Mouse (Mus musculus) hindbrain, postnatal 0 days (tissue): Measurements from ENCODE around the gene Fam216b. TPM values are rescaled to one million over a fixed set of nuclear protein-coding genes. Genes with fewer than 3 reads are reported as not detected.

Source experiments
- ATAC-seq: fragments of 200-750 bp; cut with Nextera tagmentation; 2 replicates; pipeline ENCODE4 v1.8.0; 2017; ENCODE audit warnings: mild to moderate bottlenecking, moderate TSS enrichment, moderate library complexity
- DNase-seq: peaks from one replicate; pipeline ENCODE4 v3.0.0-alpha.2; 2015; ENCODE audit warnings: low spot score
- H3K27ac ChIP-seq: fragments of 300-500 bp; sonication (generic); 2 replicates; pipeline ENCODE4 v1.5.1; 2014; ENCODE audit warnings: mild to moderate bottlenecking
- H3K27me3 ChIP-seq: fragments of 300-500 bp; sonication (generic); 2 replicates; pipeline ENCODE4 v1.6.1; 2014; ENCODE audit warnings: low read length, mixed read lengths; ENCODE audit not compliant: insufficient read depth
- H3K36me3 ChIP-seq: fragments of 300-500 bp; sonication (generic); 2 replicates; pipeline ENCODE4 v1.6.1; 2014; ENCODE audit warnings: low read length, mixed read lengths; ENCODE audit not compliant: insufficient read depth
- H3K4me1 ChIP-seq: fragments of 300-500 bp; sonication (generic); 2 replicates; pipeline ENCODE4 v1.6.1; 2014; ENCODE audit warnings: antibody characterized with exemption, low read length, mixed read lengths; ENCODE audit not compliant: insufficient read depth
- H3K4me2 ChIP-seq: fragments of 300-500 bp; sonication (generic); 2 replicates; pipeline ENCODE4 v1.6.1; 2014; ENCODE audit warnings: low read depth, mild to moderate bottlenecking, low read length, moderate library complexity, mixed read lengths
- H3K4me3 ChIP-seq: fragments of 300-500 bp; sonication (generic); 2 replicates; pipeline ENCODE4 v1.5.1; 2014; ENCODE audit warnings: low read length
- H3K9ac ChIP-seq: fragments of 300-500 bp; sonication (generic); replicated peaks from 2 replicates; pipeline ENCODE4 v1.6.1; 2014; ENCODE audit warnings: mild to moderate bottlenecking, low read length, moderate library complexity, mixed read lengths
- H3K9me3 ChIP-seq: fragments of 300-500 bp; sonication (generic); 2 replicates; pipeline ENCODE4 v1.6.1; 2016; ENCODE audit warnings: low read length, mixed read lengths
- CTCF ChIP-seq: IDR thresholded peaks from 2 replicates; pipeline ENCODE4 v1.5.1; 2016; ENCODE audit warnings: antibody characterized with exemption, control low read depth, low read depth
- WGBS: fragments of 180-500 bp; shearing (Covaris S2); extraction: QIAGEN DNeasy Blood & Tissue Kit; methylation state at CpG from one replicate; pipeline ENCODE4 v1.1.7; 2014; 5-methylcytosine and 5-hydroxymethylcytosine counted together
- polyA plus RNA-seq: library from polyadenylated mRNA; unstranded; fragments of >200 nt; fragmentation: Nextera tagmentation; extraction: Ambion mirVana; gene quantifications from 2 replicates; pipeline ENCODE4 v1.2.1, GENCODE M21; 2015
- total RNA-seq: library from RNA; depleted of rRNA; stranded (reverse); fragments of >200 nt; gene quantifications from 2 replicates; pipeline ENCODE4 v1.2.3, GENCODE M21; 2014

The Fam216b gene
- total and polyA plus RNA-seq, 2 experiments from 2014 or later: 4.5 to 5.4 TPM

GRCm38 (mm10) chr14:78065938-78066710 is 22.7 kb downstream of the Fam216b start:
- TF ChIP-seq CTCF: no peak
- H3K36me3 ChIP-seq: no peaks in the 10 kb centered on the region
- H3K9me3 ChIP-seq: no peaks in the 10 kb centered on the region
- H3K27ac ChIP-seq: no peak overlapping the region
- no peaks in the 10 kb centered on the region for H3K27me3 ChIP-seq
- no peak for ATAC-seq
- WGBS: 82% methylated on average over 9 of the region's 9 CpGs
- H3K4me2 ChIP-seq: no peak overlapping the region
- no peak overlapping the region for H3K4me3 ChIP-seq
- H3K4me1 ChIP-seq: no peaks in the 10 kb centered on the region
- no peak overlapping the region for H3K9ac ChIP-seq
- no peak for DNase-seq

GRCm38 (mm10) chr14:78062484-78062883 is 26.3 kb downstream of the Fam216b start:
- H3K4me2 ChIP-seq: no peak overlapping the region
- no peaks in the 10 kb centered on the region for H3K36me3 ChIP-seq
- no peaks in the 10 kb centered on the region for H3K27me3 ChIP-seq
- no peaks in the 10 kb centered on the region for H3K4me1 ChIP-seq
- no peak for ATAC-seq
- TF ChIP-seq CTCF: no peak
- 72% methylated on average over 11 of the region's 11 CpGs for WGBS
- no peak for DNase-seq
- H3K9me3 ChIP-seq: no peaks in the 10 kb centered on the region
- no peak overlapping the region for H3K4me3 ChIP-seq
- H3K27ac ChIP-seq: no peak overlapping the region
- H3K9ac ChIP-seq: no peak overlapping the region

DNA sequence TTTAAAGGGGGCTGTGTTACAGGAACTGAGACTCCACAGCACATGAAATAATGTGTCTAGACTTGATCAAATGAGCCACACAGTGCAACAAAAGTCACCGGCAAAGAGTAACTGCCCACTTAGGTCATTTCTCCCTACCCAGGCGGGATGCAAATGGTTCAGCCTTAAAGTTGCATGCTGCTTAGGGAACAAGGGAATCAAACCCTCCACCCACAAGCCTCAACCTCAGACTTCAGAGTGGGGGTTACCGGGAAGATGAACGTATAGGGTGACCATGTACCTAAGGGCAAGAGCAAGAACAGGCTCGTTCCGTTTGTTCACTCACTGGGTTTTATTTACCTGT is 28.2 kb downstream of the Fam216b start:
- TF ChIP-seq CTCF: no peak
- Histone ChIP-seq H3K27ac (0 out of 2 replicates have a peak overlapping the region, but pooled peaks have one; percentile 15), H3K4me1 (no peaks in the 10 kb centered on the region), H3K9me3 (no peaks in the 10 kb centered on the region), H3K4me2 (peak overlapping the region; percentile 11; the same call in 1 of the 2 replicates), H3K9ac (no peak overlapping the region), H3K36me3 (no peaks in the 10 kb centered on the region), H3K4me3 (no peak overlapping the region), H3K27me3 (no peaks in the 10 kb centered on the region)
- DNase-seq (no peak), ATAC-seq (peak; percentile 29; the same call in 1 of the 2 replicates)
- 69% methylated on average over 6 of the region's 6 CpGs for WGBS

- H3K27ac ChIP-seq: 0 out of 2 replicates have a peak overlapping the region, but pooled peaks have one; percentile 15
- no peaks in the 10 kb centered on the region for H3K4me1 ChIP-seq
- WGBS: 41% methylated on average over 9 of the region's 9 CpGs
- no peak overlapping the region for H3K4me3 ChIP-seq
- peak; percentile 63 for DNase-seq
- no peak overlapping the region for H3K9ac ChIP-seq
- no peaks in the 10 kb centered on the region for H3K9me3 ChIP-seq
- no peak; the same call in 1 of the 2 replicates for ATAC-seq
- H3K4me2 ChIP-seq: peak overlapping the region; percentile 11; the same call in 1 of the 2 replicates
- H3K27me3 ChIP-seq: no peaks in the 10 kb centered on the region
- TF ChIP-seq CTCF: no peak
- H3K36me3 ChIP-seq: no peaks in the 10 kb centered on the region
Observed at GRCm38 (mm10) chr14:78059878-78060608, 28.8 kb downstream of the Fam216b start.

- no peak for ATAC-seq
- Histone ChIP-seq H3K4me2 (no peak overlapping the region), H3K4me3 (no peak overlapping the region), H3K9me3 (no peaks in the 10 kb centered on the region), H3K4me1 (no peaks in the 10 kb centered on the region), H3K27ac (no peak overlapping the region), H3K9ac (no peak overlapping the region), H3K27me3 (no peaks in the 10 kb centered on the region), H3K36me3 (no peaks in the 10 kb centered on the region)
- DNase-seq: no peak
- WGBS: 77% methylated on average over 7 of the region's 7 CpGs
- TF ChIP-seq CTCF: no peak
Observed at GRCm38 (mm10) chr14:78057362-78057761, 31.4 kb downstream of the Fam216b start.

DNA sequence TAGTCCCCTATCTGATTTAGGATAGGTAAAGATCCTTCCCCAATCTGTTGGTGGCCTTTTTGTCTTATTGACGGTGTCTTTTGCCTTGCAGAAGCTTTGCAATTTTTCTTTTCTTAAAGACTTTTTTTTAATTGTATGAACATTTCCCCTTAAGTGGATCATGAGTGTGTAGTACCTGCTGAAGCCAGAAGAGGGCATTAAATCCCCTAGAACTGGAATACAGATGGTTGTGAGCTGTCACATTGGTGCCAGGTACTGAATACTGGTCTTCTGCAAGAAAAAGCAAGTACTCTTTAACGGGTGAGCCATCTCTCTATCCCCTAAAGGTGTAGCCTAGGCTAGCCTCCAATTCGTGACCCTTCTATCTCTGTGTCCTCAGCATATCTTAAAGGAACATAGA is 32.4 kb downstream of the Fam216b start:
- Histone ChIP-seq H3K4me1 (no peaks in the 10 kb centered on the region), H3K9ac (no peak overlapping the region), H3K4me2 (no peak overlapping the region), H3K9me3 (no peaks in the 10 kb centered on the region), H3K36me3 (no peaks in the 10 kb centered on the region), H3K27ac (no peak overlapping the region), H3K27me3 (no peaks in the 10 kb centered on the region), H3K4me3 (no peak overlapping the region)
- 89% methylated on average over 3 of the region's 3 CpGs for WGBS
- no peak for ATAC-seq
- DNase-seq: no peak
- no peak for TF ChIP-seq CTCF

GRCm38 (mm10) chr14:78048674-78049073 is 40.1 kb downstream of the Fam216b start:
- Histone ChIP-seq H3K27me3 (no peaks in the 10 kb centered on the region), H3K9ac (no peak overlapping the region), H3K4me2 (no peak overlapping the region), H3K4me3 (no peak overlapping the region), H3K27ac (no peak overlapping the region), H3K36me3 (no peaks in the 10 kb centered on the region), H3K4me1 (no peaks in the 10 kb centered on the region), H3K9me3 (no peaks in the 10 kb centered on the region)
- WGBS: 88% methylated on average over 4 of the region's 4 CpGs
- TF ChIP-seq CTCF: no peak
- no peak for DNase-seq
- no peak for ATAC-seq
